Mouse (Mus musculus) granulocyte monocyte progenitor cell, adult 5-6 weeks (primary cell): ENCODE measurements around the gene Atp11a. TPM values are rescaled to one million over a fixed set of nuclear protein-coding genes. Genes with fewer than 3 reads are reported as not detected.
A peak's percentile ranks its signal among the peaks of the same experiment; 100 is the strongest.

Experiments used
- ATAC-seq: replicated peaks from 2 replicates; pipeline ENCODE4 v1.8.0; 2016; ENCODE audit warnings: mild to moderate bottlenecking, moderate TSS enrichment, inconsistent platforms; ENCODE audit not compliant: poor library complexity, severe bottlenecking
- total RNA-seq, 2 experiments: library from RNA; stranded (forward) in 1 of 2; stranded (reverse) in 1 of 2; fragments of 200-712, 200-1000 nt in 1 of 2; fragments of >200 nt in 1 of 2; fragmentation: Nextera tagmentation in 1 of 2; gene quantifications; 2 replicates each; pipeline ENCODE4 v1.2.3; 2014 to 2017

Gene Atp11a
- total RNA-seq, 2 experiments from 2014 or later = 18.7 to 22.8 TPM

- ATAC-seq = peak; percentile 80
Observed at GRCm38 (mm10) chr8:12896494-12897373, 139.9 kb downstream of the Atp11a start.

- ATAC-seq = no peak
Observed at GRCm38 (mm10) chr8:12897815-12898214, 141.0 kb downstream of the Atp11a start.

GRCm38 (mm10) chr8:12903790-12904415 lies 147.1 kb downstream of the Atp11a start:
- no peak for ATAC-seq

- no peak for ATAC-seq
Observed at GRCm38 (mm10) chr8:12905122-12905521, 148.3 kb downstream of the Atp11a start.

- ATAC-seq = no peak
Observed at GRCm38 (mm10) chr8:12905599-12906321, 148.9 kb downstream of the Atp11a start.

GRCm38 (mm10) chr8:12906597-12906996 lies 149.8 kb downstream of the Atp11a start:
- ATAC-seq = no peak

GRCm38 (mm10) chr8:12907730-12908129 lies 150.9 kb downstream of the Atp11a start:
- ATAC-seq = no peak

- ATAC-seq = no peak
Observed at GRCm38 (mm10) chr8:12912011-12912410, 155.2 kb downstream of the Atp11a start.

GRCm38 (mm10) chr8:12915187-12916006 lies 158.6 kb downstream of the Atp11a start:
- ATAC-seq = no peak

- ATAC-seq = no peak
Observed at GRCm38 (mm10) chr8:12916156-12916900, 159.5 kb downstream of the Atp11a start.

GRCm38 (mm10) chr8:12917029-12917428 lies 160.2 kb downstream of the Atp11a start:
- ATAC-seq = no peak

GRCm38 (mm10) chr8:12917831-12918230 lies 161.0 kb downstream of the Atp11a start:
- ATAC-seq = no peak

Other genes starting within 250 kb of the Atp11a start
- gene Spaca7, start 184.0 kb upstream of the Atp11a start, total RNA-seq (2014; fragmentation: Nextera tagmentation) = not detected in 2 replicates
- not detected in 2 replicates for gene Spaca7, start 184.0 kb upstream of the Atp11a start, total RNA-seq (2017)
- 45.7 and 62.5 TPM in 2 replicates for gene Tubgcp3, start 84.8 kb upstream of the Atp11a start, total RNA-seq (2014; fragmentation: Nextera tagmentation)
- gene Tubgcp3, start 84.8 kb upstream of the Atp11a start, total RNA-seq (2017) = 51.3 and 53.6 TPM in 2 replicates
- gene Mcf2l, start 116.8 kb downstream of the Atp11a start, total RNA-seq (2014; fragmentation: Nextera tagmentation) = 19.5 and 19.8 TPM in 2 replicates
- 16.2 and 16.4 TPM in 2 replicates for gene Mcf2l, start 116.8 kb downstream of the Atp11a start, total RNA-seq (2017)